Mouse (Mus musculus) limb, embryonic 14.5 days (tissue): ENCODE measurements around the gene Galns. TPM values are rescaled to one million over a fixed set of nuclear protein-coding genes. Genes with fewer than 3 reads are reported as not detected.
A peak's percentile ranks its signal among the peaks of the same experiment; 100 is the strongest.

Source experiments
- ATAC-seq: fragments of 200-750 bp; cut with Nextera tagmentation; 2 replicates; pipeline ENCODE4 v1.8.0; 2017; ENCODE audit warnings: low read depth, moderate number of reproducible peaks, moderate TSS enrichment; ENCODE audit not compliant: low FRiP score
- DNase-seq: peaks from one replicate; pipeline ENCODE4 v3.0.0-alpha.2; 2015; ENCODE audit warnings: low spot score
- H3K27ac ChIP-seq: fragments of 300-500 bp; sonication (generic); replicated peaks from 2 replicates; pipeline ENCODE4 v1.5.1; 2014; ENCODE audit warnings: low read depth, mild to moderate bottlenecking, low read length, moderate library complexity, mixed read lengths
- H3K27me3 ChIP-seq: fragments of 300-500 bp; sonication (generic); 2 replicates; pipeline ENCODE4 v1.6.1; 2014; ENCODE audit warnings: low read length, mixed read lengths; ENCODE audit not compliant: control insufficient read depth, insufficient read depth
- H3K36me3 ChIP-seq: fragments of 300-500 bp; sonication (generic); 2 replicates; pipeline ENCODE4 v1.6.1; 2014; ENCODE audit warnings: mild to moderate bottlenecking, low read length, moderate library complexity, mixed read lengths; ENCODE audit not compliant: control insufficient read depth, insufficient read depth
- H3K4me1 ChIP-seq: fragments of 300-500 bp; sonication (generic); 2 replicates; pipeline ENCODE4 v1.6.1; 2014; ENCODE audit warnings: antibody characterized with exemption, low read length, mixed read lengths; ENCODE audit not compliant: control insufficient read depth, insufficient read depth
- H3K4me2 ChIP-seq: fragments of 300-500 bp; sonication (generic); replicated peaks from 2 replicates; pipeline ENCODE4 v1.6.1; 2014; ENCODE audit warnings: low read depth, mild to moderate bottlenecking, low read length, moderate library complexity; ENCODE audit not compliant: severe bottlenecking
- H3K4me3 ChIP-seq: fragments of 300-500 bp; sonication (generic); replicated peaks from 2 replicates; pipeline ENCODE4 v1.5.1; 2014; ENCODE audit warnings: low read length
- H3K9ac ChIP-seq: fragments of 300-500 bp; sonication (generic); 2 replicates; pipeline ENCODE4 v1.6.1; 2014; ENCODE audit warnings: mild to moderate bottlenecking, low read depth, low read length, moderate library complexity; ENCODE audit not compliant: severe bottlenecking
- H3K9me3 ChIP-seq: fragments of 300-500 bp; sonication (generic); 2 replicates; pipeline ENCODE4 v1.6.1; 2016; ENCODE audit warnings: low read length; ENCODE audit not compliant: control insufficient read depth
- POLR2A ChIP-seq: fragments of 200-500 bp; IDR thresholded peaks from 2 replicates; pipeline ENCODE4 v1.8.0; 2012; ENCODE audit warnings: inconsistent platforms, mild to moderate bottlenecking, moderate library complexity, borderline replicate concordance; ENCODE audit not compliant: insufficient read depth, insufficient read length; ENCODE audit errors: extremely low read depth
- WGBS: fragments of 180-500 bp; shearing (Covaris S2); extraction: QIAGEN DNeasy Blood & Tissue Kit; methylation state at CpG from one replicate; pipeline ENCODE4 v1.1.7; 2014; 5-methylcytosine and 5-hydroxymethylcytosine counted together
- polyA plus RNA-seq, 2 experiments: library from polyadenylated mRNA; depleted of rRNA in 1 of 2; stranded (reverse) in 1 of 2; unstranded in 1 of 2; fragments of >200 nt; fragmentation: Nextera tagmentation in 1 of 2; extraction: Ambion mirVana in 1 of 2; gene quantifications; 2 replicates each; pipeline versions ENCODE4 v1.2.1 to v1.2.3; 2012 to 2014

Galns gene
- polyA plus RNA-seq, 2 experiments = 12.7 to 14.7 TPM

DNA sequence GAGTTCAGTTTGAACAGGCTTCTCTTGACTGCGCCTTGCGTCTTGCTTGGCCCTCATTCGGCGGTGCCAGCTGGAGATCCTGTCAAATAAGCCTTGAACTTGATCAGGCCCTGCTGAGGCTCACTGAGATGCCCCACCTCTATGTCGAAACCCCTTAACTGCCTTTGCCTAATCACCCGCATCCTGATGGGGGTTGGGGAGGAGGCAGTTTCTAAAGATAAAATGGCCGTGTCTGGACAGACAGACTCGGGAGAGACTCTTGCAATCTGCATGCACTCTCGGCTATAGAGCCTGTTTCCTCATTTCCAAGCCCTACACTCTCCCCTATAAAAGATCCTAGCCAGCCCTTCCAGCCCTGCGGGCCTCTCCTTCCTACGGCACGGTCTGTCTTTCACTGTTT, 18.0 kb downstream of the Galns start:
- WGBS = 50% methylated on average over 12 of the region's 12 CpGs
- Histone ChIP-seq H3K4me1 (no peaks in the 10 kb centered on the region), H3K9ac (peak overlapping the region; percentile 16; the same call in 1 of the 2 replicates), H3K27ac (no peak overlapping the region), H3K36me3 (peaks cover 4% of the 10 kb centered on the region; the same call in 1 of the 2 replicates), H3K9me3 (no peaks in the 10 kb centered on the region), H3K4me3 (no peak overlapping the region), H3K4me2 (no peak overlapping the region), H3K27me3 (no peaks in the 10 kb centered on the region)
- DNase-seq (no peak), ATAC-seq (no peak)
- TF ChIP-seq POLR2A = no peak

DNA sequence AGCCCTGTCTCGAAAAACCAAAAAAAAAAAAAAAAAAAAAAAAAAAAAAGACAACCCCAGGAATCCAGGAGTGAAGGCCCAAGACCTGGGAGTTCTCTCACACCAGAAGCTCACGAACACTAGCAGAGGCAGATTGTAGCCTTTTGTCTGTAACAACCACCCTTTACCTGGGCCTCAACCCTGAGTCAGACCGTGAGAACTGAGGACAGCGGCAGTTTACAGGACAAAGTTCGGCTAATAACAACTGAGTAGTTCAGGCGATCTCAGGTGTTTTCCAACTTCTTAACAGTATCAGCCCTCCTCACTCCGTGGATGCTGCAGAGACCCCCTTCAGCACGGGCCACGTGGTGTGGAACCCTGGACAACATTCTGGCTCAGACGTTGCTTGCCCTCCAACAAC, 24.5 kb downstream of the Galns start:
- no peaks in the 10 kb centered on the region for H3K9me3 ChIP-seq
- H3K27ac ChIP-seq = no peak overlapping the region
- no peak overlapping the region for H3K4me2 ChIP-seq
- DNase-seq = no peak
- no peaks in the 10 kb centered on the region for H3K27me3 ChIP-seq
- ATAC-seq = no peak
- WGBS = 69% methylated on average over 10 of the region's 10 CpGs
- peaks cover 2% of the 10 kb centered on the region; the same call in 1 of the 2 replicates for H3K4me1 ChIP-seq
- H3K4me3 ChIP-seq = no peak overlapping the region
- H3K36me3 ChIP-seq = no peaks in the 10 kb centered on the region
- TF ChIP-seq POLR2A = no peak
- H3K9ac ChIP-seq = no peak overlapping the region

DNA sequence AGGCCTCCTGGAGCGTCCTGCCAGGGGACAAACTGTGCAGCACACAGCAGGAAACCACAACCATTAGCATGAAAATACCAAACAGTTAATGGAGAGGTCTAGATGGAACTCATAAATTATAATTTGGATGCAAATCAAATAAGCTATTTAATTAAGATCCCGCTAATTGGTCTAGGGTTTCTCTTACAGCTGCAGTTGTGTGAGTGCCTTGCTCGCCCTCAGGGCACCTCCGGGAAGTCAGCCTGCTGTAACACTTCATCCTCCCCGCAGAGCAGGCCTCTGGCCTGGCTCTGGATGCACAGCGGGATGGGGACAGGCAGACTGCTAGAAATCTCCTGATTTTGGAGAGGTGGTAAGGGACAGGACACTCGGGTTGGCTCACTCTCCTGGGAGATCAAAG, 25.1 kb downstream of the Galns start:
- no peak for TF ChIP-seq POLR2A
- Histone ChIP-seq H3K27me3 (no peaks in the 10 kb centered on the region), H3K4me3 (no peak overlapping the region), H3K36me3 (no peaks in the 10 kb centered on the region), H3K27ac (no peak overlapping the region), H3K4me1 (peaks cover 3% of the 10 kb centered on the region; the same call in 1 of the 2 replicates), H3K4me2 (no peak overlapping the region), H3K9me3 (no peaks in the 10 kb centered on the region), H3K9ac (no peak overlapping the region)
- WGBS = 29% methylated on average over 7 of the region's 7 CpGs
- no peak for DNase-seq
- no peak for ATAC-seq

DNA sequence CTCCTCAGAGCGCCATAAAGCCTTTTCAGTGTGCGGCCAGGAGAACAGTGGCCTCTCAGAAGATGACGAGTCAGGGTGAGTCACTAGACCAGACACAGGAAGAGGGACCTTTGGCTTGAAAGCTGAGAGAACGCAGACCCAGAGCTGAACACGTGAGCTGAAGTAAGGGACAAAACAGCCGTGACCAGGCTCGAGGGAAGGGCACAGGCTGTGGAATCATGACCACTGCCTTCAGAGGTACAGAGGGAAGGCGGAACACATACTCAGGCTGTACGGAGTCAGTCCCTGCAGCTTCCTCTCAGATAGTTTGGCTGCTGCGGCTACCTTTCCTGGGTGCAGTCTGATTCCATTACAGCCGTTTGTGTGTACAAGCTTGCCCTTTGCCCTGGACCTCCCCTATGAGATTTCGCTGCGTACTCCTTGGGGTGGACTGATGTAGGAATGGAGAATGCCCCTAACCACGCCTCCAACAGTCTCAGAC, 25.8 kb downstream of the Galns start:
- Histone ChIP-seq H3K4me3 (no peak overlapping the region), H3K4me1 (peaks cover 7% of the 10 kb centered on the region; the same call in 1 of the 2 replicates), H3K9ac (no peak overlapping the region), H3K36me3 (no peaks in the 10 kb centered on the region), H3K4me2 (no peak overlapping the region), H3K27me3 (no peaks in the 10 kb centered on the region), H3K27ac (no peak overlapping the region), H3K9me3 (no peaks in the 10 kb centered on the region)
- TF ChIP-seq POLR2A = no peak
- DNase-seq = no peak
- no peak for ATAC-seq
- 60% methylated on average over 14 of the region's 14 CpGs for WGBS

DNA sequence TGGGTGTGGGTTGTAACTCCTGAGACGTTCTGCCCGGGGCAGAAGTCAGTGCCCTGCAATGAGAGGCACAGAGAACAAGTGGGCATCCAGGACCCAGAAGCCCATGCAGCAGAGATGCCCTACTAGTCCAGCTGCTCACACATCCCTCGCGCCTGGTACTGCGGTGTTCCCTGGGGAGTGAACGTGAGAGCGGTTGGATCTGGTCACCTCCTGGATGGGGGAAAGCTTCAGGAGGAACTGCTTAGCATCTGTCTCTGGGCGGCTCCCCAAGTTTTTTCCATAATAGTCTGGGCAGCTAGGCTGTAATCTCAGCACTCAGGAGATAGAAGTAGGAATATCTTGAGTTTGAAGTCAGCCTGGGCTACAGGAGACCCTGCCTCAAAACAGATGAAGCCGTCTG, 26.3 kb downstream of the Galns start:
- Histone ChIP-seq H3K4me2 (no peak overlapping the region), H3K27ac (no peak overlapping the region), H3K4me3 (no peak overlapping the region), H3K9ac (no peak overlapping the region), H3K27me3 (no peaks in the 10 kb centered on the region), H3K36me3 (no peaks in the 10 kb centered on the region), H3K9me3 (no peaks in the 10 kb centered on the region), H3K4me1 (peaks cover 10% of the 10 kb centered on the region)
- 76% methylated on average over 9 of the region's 9 CpGs for WGBS
- TF ChIP-seq POLR2A = no peak
- DNase-seq = no peak
- ATAC-seq = no peak

DNA sequence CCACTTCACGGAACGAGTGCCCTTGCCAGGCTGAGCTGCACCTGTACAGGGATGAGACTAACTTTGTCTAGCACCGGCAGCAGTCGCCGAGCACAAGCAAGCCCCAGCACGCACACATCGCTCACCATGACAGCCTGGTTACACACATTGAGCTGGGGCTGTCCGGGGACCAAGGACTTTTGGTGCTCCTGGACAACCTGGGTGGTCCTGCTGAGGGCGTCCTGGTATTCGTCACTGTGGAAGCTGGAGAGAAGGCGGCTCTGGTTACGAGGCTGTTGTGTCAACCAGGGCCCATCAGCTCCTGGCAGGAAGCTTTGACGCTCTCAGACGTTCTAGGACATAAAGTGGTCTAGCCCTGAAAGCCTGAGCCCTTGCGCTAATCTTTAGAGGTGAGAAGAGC, 30.3 kb downstream of the Galns start:
- Histone ChIP-seq H3K4me2 (no peak overlapping the region), H3K4me3 (no peak overlapping the region), H3K9me3 (no peaks in the 10 kb centered on the region), H3K4me1 (peaks cover 35% of the 10 kb centered on the region), H3K27me3 (no peaks in the 10 kb centered on the region), H3K27ac (no peak overlapping the region), H3K9ac (no peak overlapping the region), H3K36me3 (no peaks in the 10 kb centered on the region)
- no peak for ATAC-seq
- no peak for TF ChIP-seq POLR2A
- no peak for DNase-seq
- 40% methylated on average over 15 of the region's 15 CpGs for WGBS
